Mouse (Mus musculus) kidney, adult 18-20 months (tissue): ENCODE results near the gene Scn4a.
"Not testable (repeated sequence)": the region's sequence is repeated elsewhere in the genome, so short reads cannot be mapped to it uniquely, and the experiment has no call there.

Experiments
- DNase-seq: peaks from one replicate; pipeline ENCODE4 v3.0.0; 2021

Gene Scn4a

DNA sequence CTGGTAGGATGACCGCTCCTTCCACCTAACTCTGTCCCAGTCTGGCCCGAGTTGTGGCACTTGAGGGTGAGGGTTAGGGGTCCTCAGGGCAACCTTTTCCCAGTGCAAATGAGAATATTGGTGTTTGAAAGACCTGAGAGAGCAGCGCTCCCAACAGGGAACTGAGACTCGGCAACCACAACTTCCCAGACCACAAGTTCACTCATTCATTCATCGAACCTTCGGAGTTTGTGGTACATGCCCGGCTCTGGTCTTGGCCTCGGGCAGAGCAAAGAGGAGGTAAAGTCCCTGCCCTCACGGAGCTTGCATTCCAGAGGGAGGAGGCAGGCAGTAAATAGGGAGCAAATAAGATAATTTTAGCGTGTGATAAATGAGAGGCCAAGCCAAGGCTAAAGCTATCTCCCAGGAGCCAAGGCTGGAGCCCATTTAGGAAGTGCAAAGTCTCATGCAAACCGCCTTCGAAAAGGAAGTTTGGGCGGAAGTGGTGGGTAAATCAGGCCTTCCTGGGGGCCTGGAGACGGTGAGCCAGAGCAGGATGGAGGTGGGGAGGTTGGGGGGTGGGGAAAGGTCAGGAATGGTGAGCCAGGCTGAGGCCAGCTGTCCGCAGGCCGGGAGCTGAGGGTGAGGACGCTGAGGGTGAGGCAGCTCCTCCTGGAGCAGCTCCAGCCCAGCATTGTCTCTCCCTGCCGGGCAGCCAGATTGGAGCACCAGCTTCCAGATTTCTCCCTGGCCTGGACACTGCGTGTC is 2.5 kb upstream of the Scn4a start:
- DNase-seq = no peak

DNA sequence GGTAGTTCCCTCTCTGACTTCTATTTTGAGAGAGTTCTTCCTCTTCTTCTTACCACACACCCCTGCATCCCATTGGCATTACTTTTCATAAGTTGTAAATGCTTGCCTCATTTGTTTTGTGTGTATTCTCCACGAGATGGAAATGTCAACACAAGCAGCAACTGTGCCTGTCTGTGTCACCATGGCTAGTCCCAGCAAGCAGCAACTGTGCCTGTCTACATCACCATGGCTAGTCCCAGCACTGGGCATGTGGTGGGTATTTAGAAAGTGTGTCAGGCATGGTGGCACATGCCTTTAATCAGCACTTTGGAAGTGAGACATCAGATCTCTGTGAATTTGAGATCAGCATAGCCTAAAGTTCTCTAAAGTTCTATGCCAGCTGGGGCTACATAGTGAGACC is 1.1 kb upstream of the Scn4a start:
- no peak for DNase-seq

DNA sequence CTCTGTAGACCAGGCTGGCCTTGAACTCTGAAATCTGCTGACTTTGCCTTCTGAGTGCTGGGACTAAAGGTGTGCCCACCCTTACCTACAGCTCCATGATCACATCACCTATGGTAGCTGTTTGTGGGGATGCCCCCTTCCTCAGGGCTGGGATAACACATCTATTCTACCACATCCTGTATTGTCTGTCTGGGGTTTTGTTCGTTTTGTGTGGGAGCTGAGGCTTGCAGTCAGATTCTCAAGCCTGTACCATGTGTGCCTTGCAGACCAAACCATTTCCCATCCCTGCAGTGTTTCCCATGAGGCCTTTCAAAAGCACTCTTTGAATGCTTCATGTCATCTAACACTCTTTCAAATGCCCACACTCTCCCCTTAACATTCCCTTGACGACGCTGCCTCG is 1.1 kb downstream of the Scn4a start:
- no peak for DNase-seq

DNA sequence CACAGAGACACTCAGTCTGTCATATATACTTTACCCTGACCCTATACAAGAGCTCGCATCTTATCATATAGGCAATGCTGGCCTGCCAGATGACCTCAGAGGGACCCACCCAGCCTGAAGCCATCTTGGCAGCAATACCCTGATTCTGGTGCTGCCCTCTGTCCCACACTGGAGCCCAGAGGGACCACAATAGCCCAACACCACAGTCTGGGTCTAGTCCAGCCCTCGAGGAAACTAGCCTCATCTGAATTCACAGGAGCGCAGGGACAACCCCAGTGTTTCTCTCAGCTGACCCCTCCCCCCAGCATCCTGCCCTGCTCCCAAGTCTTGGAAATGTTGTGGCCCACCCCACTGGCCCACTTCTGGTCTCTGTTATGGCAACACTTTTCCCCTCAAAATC is 1.8 kb downstream of the Scn4a start:
- no peak for DNase-seq

DNA sequence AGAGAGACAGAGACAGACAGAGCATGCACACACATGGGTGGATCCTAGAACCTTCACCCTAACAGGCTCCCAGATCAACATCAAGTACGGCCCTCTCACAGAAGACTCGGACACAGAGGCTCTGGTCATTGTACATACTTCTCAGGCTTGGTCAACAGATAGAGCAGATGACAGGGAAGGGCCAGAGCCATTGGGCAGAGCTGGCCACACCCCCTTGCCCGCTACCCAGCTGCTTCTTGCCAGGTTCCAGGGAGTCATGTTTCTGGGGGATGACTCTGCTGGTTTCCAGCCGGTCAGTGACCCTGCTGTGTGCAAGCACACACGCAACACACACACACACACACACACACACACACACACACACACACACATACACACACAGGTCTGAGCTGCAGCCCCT is 2.2 kb downstream of the Scn4a start:
- no peak for DNase-seq

DNA sequence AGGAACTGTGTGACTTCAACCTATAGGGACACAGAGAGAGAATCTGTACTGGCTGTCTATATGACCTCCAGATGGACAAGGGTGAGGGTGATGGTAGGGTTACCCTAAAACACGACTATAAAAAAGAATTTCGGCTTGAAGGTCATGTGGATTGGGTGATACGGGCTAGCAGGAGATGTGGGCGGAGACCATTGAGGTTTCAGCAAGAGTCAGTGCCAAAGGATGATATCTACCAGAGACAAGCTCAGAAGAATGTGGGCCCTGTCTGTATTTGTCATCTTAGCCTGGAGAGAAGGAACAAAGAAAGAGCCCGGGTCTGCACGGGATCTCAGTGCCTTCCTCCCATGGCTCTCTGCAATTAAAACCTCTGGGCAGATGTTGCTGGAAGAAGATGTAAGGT is 3.3 kb downstream of the Scn4a start:
- DNase-seq = no peak

DNA sequence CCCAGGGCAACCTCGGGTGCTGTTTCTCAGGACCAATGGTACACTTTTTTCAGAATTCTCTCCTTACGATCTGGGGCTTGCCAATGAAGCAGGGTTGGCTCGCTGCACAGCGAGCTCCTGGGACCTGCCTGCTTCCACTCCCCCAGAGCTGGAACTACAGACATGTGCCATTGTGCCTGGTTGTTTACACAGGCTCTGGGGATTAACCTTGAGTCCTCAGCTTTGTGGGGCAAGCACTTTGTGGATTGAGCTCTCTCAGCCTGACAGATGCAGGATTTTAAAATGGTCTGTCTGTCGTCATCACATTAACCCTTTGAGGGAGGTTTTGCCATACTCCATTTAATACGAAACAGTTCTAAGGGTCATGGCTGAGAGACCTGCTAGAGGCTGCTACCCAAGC is 8.2 kb downstream of the Scn4a start:
- no peak for DNase-seq

DNA sequence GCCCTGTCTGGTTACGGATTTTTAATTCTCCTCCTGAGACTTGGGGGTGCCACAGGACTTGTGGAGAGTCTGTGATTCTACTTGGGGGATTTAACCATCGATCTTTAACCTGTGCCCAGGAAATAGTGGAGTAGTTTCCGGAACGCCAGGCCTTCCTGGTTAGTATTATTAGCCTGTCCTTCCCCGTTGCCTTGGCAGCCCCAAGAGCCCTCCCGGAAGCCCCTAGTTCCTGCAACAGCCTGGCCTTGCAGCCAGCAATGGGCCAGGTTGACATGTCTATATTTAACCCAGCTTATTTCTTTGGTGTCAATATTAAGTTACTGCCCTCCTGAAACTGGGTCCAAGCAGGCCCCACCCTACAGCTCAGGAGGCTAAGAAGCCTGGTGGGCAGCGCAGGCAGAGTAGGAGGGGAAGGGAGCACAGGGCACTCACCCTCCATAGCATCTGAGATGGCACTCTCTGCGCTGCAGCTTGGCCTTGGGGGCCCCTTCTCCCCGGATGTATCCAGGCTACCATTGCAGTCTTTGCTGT is 12.0 kb downstream of the Scn4a start:
- no peak for DNase-seq

DNA sequence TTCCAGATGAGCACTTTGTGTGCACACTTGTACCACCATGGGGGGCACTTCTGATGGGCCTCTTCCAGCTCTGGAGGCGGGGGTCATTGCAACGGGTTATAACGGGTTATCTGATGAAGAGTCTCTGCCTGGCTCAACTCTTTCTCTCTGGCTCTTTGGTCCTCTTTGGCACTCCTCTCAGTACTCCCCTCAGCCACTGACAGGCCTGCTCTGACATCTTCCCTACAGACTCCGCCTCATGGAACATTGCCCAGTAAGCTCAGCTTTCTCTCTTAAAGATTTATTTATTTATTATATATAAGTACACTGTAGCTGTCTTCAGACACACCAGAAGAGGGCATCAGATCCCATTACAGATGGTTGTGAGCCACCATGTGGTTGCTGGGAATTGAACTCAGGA is 13.8 kb downstream of the Scn4a start:
- not testable (repeated sequence) for DNase-seq

DNA sequence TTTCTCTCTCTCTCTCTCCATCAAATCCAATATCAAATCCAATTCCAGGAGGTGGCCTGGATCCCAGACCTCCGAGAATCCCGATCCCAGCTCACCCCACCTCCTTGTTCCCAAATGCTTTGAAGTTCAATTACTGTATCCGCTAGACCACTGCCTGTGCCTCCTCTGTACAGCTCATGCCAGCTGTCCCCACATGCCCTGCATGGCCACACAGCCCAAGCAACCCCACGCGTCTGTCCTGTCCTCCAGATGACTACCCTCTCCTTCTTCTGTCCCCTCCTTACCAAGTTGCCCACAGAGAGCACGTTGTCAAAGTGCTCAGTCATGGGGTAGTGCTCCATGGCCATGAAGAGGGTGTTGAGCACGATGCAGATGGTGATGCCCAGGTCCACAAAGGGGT is 14.2 kb downstream of the Scn4a start:
- DNase-seq = no peak

DNA sequence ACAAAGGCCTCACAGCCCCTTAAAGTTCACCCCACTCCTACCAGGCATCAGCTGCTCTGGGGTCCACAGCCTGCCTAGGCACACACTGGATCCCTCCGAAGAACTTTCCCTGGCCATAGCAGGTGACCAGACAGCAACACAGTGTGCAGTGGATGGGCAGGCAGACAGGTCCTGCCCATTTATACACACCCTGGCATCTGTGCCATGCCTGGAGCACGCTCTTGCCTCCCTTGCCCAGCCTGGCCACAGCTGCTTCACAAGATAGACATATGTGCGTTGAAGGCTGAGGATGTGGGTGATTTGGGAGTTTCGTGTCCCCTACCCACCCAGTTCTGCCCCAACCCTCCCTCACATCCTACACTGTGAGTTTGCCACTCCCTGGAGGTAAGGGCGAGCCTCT is 15.1 kb downstream of the Scn4a start:
- DNase-seq = no peak

DNA sequence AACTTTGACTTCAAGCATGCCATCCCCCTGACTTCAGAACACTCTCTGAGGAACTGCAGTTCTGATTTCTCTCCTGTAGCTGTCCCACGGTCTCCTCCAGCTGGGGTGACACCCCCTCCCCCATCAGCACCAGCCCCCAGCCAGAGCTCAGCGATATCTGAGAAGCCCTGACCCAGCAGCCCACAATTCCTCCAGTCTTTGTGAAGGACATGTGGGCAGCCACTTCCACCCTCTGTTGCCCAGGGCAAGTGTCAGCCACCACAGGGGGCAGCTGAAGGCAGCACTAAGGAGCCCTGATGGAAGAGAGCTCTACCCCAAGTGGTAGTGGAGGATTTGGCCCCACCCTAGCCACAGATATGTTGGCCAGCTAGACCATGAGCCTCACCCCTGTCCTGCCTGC is 19.0 kb downstream of the Scn4a start:
- DNase-seq = no peak

DNA sequence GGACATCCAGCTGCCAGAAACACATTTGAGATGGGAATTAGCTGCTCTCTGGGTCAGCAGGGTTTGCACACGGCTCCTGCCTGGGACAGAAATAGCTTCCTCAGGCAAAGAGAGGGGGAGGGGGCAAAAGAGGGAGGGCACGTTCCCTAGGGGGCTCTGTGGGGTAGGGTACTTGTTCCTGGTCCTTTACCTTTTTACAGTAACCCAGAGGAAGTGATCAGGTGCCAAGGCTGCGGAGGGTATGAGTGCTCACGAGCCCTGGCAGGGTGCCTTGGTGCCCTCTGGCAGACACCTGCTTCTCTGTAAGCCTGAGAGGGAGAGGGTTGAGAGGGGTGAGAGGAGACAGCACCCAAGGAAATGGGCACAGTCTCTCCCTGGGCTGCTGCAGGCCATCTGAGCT is 20.6 kb downstream of the Scn4a start:
- DNase-seq = no peak

DNA sequence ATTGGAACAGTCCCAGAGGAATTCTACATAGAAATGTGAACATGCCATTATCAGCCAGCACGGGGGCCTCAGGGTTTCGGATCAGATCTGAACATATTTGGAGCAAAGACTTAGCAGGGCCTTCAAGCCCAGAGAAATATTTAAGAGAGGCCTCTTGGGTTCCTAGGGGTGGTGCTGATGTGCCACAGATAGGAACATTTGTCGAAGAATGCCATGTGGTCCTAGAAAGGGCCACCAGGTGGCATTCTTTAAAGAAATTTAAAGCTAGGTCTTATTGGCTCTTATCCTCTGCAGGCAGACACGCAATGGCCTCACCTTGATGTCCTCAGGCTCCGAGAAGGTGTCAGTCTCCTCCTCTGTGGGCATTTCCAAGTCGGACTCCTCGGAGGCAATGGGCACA is 23.4 kb downstream of the Scn4a start:
- DNase-seq = peak; percentile 26

DNA sequence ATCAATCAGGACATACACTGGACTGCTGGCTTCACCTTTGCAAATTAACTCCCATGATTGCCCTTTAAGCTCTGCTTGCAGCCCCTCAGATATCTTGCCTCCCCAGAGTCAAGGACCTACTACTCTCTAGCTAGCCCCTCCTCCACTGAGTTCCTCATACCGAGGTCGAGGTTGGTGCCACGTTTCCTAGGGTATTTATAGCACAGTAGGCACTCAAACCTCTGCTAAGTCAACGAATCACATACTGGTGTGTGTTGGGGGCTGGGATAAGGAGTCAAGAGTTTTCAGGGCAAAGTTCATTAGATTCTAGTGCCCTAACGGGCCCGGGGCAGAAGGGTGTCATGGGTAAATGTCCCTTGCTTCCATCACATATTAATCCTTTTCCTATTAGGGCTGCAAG is 24.0 kb downstream of the Scn4a start:
- no peak for DNase-seq

DNA sequence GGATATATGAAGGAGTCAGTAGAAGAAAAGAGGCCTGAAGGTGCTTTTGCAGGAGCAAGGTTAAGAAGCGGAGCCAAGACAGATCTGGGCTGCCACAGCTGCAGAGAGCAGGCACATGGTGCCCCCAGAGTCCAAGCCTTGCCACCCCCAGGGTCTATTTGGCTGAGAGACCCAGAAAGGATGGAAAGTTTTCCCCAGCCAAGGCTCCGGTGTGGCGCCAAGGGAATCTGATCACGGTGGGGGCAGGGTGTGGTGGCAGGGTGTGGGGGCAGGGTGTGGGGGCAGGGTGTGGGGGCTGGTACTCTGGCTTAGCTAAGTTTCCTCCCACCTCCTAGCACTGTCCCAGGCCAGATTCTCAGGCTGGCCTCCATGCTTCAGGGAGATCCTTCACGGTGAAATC is 24.6 kb downstream of the Scn4a start:
- no peak for DNase-seq

DNA sequence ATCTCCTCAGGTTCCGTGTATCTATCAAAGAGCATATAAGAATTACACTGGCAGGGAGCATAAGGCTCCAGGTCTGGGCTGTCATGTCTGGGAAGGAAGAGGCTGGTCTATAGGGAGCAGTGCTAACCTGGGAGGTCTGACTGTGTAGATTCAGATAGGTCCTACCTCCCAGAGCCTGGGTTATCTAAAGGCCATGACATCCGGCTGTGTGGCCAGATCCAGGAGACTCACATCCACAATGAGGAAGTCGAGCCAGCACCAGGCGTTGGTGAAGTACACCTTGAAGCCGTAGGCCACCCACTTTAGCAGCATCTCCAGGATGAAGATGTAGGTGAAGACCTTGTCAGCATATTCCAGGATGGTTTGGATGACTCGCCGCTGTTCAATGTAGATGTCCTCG is 26.6 kb downstream of the Scn4a start:
- DNase-seq = no peak

DNA sequence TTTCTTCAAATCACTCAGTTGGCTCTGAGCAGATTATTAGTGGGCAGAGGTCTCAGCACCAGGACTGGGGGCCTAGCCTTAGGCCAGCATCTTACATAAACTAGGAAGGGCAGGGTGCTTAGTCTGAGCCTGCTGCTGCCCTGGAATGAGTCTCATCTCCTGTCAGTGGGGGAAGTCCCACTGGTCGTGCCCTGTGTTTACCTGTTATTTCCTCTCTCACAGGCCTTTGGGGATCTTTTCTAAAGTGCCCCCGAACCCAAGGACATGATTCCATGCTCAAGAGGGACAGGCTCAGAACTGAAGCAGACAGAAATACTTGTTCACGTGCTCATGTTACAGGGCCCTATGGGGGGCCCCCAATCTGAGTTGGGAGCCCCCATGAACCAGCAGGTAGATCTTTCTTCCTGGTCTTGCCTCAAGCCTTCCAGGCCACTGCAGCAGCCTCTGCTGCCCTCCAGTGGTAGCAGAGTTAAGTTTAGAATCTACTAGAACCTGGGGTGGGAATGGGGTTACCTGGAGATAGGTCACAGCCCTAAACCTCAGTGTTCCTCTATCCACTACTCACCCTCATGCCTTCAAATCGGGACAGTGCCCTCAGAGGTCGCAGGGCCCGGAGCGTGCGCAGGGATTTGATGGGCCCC is 27.4 kb downstream of the Scn4a start:
- DNase-seq = peak; percentile 79

DNA sequence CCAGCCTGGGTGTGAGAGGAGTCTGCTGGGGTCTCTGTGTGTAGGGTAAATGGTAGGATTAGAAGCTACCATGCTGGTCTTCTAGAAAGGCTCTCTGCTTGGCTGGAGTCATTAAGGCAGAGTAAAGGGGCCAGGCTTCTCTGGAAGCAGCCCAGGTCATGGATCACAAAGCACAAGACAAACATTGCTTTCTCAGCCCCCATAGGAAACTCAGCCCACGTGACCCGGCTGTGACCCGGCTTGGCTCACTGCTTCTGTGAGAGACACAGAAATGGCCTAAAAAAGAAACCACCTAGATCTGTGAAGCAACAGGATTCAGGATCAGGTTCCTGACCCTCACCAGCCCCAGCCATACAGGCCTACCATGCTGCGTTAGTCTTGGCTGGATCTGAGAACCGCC is 28.2 kb downstream of the Scn4a start:
- peak; percentile 61 for DNase-seq

DNA sequence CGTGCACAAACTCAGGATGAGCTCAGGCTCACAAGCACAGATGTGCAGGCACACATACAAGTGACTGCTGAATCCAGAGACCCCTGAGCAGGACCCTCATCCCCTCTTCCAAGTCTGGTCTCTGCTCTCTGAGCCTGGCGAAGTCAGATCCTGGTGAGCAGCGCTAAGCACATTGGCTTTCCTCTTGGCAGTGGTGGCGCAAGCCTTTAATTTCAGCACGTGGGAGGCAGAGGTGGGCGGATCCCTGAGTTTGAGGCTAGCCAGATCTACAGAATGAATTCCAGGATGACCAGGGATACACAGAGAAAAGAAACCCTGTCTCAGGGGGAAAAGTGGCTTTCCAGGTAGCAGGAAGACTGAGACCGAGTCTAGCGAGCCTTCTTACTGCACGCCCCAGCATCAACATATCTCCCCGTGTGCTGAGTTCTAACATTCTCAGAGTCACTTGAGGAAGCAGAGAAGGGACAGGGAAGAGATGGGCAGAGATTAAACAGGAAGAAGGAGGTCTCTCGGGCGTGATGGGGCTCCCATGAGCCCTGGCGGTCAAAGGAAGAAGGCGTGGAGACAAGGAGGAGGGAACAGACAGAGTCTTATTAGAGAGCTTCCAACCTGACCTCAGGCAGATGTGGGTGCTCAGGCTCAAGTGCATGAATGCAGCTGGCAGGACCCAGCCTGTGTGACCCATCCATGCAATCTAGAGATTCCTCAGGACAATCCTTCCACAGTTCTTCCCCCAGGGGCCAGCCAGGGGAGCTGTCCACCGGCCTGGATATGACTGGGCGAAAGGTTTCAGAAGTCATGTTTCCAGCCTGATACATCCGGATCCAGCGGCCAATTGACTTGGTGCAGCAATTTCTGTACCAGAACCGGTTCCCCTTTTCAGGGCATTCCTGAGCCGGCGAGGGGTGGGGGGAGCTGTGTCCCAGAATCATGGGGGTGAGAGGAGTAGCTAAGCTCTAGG is 34.4 kb downstream of the Scn4a start:
- peak; percentile 11 for DNase-seq

DNA sequence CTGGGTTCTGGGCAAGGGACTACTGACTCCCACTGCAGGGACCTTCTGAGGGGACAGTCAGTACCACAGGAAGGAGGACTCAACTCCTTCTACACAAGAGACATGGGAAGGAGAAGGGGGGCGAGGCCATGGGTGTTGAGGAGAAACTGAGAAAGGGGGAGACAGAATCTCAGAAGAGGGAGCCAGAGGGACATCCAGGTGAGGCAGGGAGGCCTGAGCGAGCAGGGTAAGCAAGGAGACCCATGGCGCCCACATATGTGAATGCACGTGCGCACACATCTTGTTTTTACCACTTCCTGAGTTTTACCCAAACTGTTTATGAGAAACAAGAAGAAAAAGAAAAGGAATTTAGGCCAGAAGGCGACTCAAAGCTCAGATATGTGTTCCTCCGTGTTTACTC is 35.3 kb downstream of the Scn4a start:
- DNase-seq = no peak

DNA sequence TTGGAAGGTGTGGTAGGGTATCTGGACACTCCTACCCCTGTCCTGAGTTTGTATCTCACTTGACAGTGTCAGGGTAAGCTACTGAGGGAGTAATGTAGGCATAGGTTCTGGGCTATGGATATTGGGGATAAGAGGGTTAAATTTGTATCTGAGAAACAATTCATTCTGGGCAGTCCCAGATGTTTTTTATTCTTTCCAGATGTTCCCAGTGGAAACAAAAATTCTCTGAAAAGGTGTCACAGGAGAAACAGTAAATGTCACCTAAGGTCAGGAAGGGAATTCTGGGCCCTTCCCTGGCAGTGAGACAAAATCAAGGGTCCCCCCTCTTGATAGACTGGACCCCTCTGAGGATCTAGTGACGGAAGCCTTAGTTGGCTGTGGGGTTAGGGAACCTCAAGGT is 36.7 kb downstream of the Scn4a start:
- no peak for DNase-seq

DNA sequence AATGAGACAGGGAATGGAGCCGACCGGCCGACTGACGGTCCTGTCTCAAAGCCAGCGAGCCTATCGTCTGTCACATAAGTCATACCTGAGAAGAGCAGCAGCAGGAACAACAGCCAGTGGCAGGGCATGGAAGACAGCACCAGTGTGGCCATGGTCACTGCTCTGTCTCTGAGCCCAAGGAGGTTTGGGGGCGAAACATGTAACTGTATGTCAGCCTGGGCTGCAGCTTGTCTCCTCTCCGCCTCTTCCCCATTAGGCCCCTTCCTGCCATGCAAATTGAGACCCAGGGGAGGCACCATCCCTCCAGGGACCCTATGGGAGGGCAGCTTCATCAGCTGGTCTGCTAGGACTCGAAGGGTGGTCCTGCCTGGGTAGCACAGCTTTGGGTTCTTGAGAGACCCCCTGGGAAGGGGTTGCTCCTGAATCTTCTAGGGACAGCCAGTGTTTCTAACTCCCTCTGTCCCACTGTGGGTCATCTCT is 38.7 kb downstream of the Scn4a start, which contains the start of gene Cd79b:
Cd79b (minus strand) TSS at position 430 of the 480 bp plus-strand sequence.
- no peak for DNase-seq
